Mouse (Mus musculus) neutrophil, adult 83 days (primary cell): ENCODE results near the gene Tedc2. TPM values are rescaled to one million over a fixed set of nuclear protein-coding genes. Genes with fewer than 3 reads are reported as not detected.

ENCODE experiments used
- total RNA-seq, 2 experiments: library from RNA; stranded (reverse); gene quantifications; one replicate each; pipeline ENCODE4 v1.2.4; 2023

Gene Tedc2
- total RNA-seq = 10 to 100 TPM; 10.3 to 11.3 TPM

DNA sequence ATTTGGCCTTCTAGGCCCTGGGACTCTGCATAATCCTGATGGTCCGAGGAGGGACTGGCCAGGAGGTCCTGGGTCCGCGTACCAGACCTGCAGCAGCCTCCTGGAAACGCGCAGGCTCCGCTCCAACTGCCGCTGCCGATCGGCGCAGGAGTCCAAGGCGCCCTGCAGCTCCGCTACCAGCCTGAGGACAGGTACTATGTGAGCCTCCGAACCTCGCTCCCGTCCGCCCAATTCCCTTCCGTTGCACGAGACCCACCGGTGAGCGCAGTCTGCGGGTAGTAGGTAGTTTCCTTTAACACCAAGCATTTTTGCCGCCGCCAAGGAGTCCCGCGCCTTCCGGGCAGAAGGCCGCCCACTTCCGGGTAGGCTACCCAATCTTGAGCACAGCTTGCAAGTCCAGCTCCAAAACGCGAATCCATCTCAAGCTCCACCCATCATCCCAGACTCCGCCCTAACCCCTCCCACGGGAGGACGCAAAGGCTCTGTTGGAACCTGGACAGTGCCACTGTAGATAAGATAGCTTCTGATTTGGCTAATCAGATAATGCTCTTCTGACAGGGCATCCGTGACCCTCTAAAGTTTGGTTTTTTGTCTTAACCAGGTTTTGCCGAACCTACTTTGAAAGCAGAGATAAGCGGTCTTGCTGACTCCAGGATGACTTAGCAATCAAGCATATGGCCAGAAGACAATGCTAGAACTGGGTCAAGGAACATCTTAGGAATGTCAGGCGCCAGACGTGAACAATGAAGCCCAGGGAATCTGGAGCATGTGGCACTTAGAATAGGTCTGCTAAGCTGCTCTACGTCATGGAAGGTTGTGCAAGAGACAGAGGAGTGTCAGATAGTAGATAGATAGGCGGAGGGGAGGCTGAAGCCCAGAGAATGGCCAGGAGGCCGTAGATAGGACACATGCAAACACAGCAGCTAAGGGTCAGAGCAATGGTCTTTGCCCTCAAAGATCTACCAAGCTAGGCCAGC, at the start of gene Tedc2:
Gene Tedc2 (minus strand): TSS at position 417 of the 977 bp plus-strand sequence.

DNA sequence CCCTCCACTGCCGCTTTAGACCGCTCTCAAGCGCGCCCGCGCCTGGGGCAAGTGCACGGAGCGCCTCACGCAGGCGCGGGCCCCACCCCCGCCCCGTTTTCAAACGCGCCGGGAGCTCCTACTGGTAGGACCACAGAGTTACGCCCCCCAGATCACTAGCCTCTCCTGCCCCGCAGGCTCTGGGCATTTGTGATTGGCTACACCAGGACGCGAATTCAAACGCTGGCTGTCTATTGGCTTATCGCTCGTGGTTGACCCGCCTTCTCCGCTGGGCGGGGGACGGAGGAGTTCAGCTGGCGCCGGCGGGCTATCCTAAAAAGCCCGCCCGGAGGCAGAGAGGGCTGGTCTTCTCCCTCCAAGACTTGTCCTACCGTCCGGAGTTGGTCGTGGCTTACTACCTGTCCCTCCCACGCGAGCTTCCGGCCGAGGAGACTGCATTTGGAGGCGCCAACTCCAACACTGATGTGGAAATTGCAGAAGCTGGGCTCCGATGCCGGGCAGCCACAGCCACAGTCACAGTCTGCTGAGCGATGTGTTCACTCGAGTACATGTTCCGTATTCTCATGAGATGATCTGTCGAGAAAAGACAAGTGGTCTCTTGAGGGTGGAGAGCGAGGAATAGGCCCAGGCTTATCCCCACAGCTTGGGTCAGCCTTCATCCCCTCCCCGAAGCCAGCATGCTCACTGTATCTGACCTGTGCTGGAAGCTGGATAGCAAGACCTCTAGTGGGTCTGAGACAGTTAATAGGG, 30.8 kb upstream of the Tedc2 start, which contains the start of gene Ccnf:
Gene Ccnf (minus strand): TSS at position 165 of the 750 bp plus-strand sequence.

DNA sequence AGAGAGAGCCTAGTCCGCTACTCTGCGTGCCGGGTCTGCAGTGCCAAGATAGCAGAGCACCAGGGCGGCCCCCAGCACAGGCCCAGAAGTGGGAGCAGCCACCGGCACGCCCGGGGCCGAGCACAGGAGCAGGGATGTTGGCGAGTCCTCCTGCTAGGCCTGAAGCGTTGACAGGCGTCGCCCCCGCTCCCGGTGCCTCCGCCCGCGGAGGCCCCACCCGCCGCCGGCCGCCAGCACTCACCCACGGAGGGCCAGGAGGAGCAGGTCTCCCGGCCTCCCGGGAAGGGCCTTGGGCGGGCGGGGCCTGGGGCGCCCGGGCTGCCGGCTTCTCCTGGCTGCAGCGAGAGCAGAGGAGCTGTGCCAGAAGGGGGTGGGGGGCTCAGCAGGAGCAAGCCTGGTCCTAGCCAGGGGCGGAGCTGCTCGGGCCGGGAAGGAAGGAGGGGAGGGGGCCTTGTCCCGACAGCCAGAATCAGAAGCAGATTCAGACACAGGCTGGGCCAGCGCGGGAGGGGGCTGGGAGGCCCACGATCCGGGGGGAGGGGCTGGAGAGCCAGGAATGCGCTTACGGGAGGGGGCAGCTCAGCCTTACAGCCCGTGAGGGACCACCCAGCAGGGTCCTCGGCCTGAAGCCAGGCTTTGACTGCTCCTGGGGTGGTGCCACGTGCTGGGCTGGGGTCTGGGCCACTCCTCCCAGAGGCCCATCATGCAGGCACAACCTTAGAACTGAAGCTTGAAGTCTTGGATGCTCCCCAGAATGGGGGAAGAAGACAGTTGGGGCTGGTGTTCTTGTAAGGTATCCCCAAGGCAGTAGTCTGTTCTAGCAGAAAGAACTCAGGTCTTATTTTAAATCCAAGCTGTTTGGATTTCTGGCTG, 11.4 kb downstream of the Tedc2 start, which contains the start of gene Ntn3:
Gene Ntn3 (minus strand): TSS at position 489 of the 873 bp plus-strand sequence.

DNA sequence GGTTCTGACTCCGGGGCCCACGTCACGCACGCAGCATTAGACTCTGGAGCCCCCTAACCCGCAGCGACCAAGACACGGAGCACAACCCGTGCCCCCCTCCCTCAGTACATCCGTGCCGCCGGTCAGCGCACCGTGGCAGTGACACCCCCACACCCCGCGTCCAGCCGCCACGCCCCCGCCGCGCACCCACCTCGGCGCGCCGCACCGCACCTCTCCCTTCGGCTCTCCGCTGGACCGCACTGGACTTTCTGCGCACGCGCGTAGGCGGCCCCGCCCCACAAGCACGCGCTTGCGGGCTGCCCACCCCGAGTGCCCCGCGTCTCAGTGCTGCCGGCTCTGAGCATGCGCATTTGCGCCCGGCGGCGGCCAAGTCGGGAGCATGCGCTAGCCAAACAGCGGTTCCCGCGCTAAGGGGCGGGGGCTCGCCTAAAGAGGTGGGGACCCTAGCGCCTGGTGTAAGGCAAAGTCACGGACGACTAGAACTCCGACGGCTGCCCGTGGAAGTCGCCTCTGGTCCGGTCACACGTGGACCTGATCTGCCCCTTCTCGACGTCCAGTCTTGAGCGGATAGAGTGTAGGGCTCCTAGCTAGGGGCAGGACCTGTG, 15.3 kb downstream of the Tedc2 start, which contains the start of gene Tbc1d24:
Gene Tbc1d24 (minus strand): TSS at position 279 of the 605 bp plus-strand sequence.

DNA sequence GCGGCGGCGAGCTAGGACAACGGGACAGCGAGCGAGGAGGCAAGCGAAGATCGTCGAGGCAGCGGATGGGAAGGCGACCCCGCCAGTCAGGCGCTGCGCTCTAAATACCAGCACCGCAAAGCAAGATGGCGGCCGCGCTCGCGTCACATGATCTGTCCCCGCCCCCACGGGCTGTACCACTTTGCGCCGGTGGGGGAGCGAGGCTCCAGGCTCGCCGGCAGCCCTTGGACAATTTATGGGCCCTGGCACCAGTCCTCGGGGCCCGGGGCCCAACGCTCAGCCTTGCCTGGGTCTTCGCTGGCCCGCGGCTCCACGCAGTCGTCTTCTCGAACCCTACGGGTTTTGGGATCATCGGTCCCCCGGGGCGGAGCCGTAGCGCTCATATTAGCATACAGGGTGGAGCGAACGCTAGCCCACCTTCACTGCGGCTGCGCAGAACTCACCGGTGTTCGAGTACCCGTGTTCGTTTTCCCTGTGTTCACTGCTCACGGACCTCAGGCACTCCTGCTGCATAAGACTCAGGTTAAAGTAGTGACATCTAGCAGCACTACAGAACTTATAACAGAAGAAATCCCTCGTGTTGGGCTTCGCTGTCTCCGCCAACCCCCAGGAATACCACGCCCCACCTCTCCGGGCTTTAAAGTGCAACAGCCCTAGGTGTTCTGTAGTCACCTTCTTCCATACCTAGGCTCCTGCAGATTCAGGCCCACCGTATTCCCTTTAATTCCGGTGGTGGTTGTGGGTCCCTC, 51.2 kb downstream of the Tedc2 start, which contains the start of gene Atp6v0c:
Gene Atp6v0c (minus strand): TSS at position 386 of the 749 bp plus-strand sequence.

Other genes starting within 250 kb of the Tedc2 start
- not detected for gene Prss30, start 240.3 kb downstream of the Tedc2 start, total RNA-seq
- gene Prss22, start 222.8 kb downstream of the Tedc2 start, total RNA-seq = not detected
- gene Prss27, start 182.7 kb downstream of the Tedc2 start, total RNA-seq = not detected
- 10 to 100 TPM; 13.1 to 16.4 TPM for gene Kctd5, start 147.4 kb downstream of the Tedc2 start, total RNA-seq
- 10 to 100 TPM; 59.9 to 66.7 TPM for gene Pdpk1, start 69.9 kb downstream of the Tedc2 start, total RNA-seq
- gene Amdhd2, start 57.1 kb downstream of the Tedc2 start, total RNA-seq = 10 to 100 TPM; 64.5 to 68.7 TPM
- gene Atp6v0c, start 51.1 kb downstream of the Tedc2 start, total RNA-seq = 100 to 1,000 TPM; 397 to 402 TPM
- gene Tbc1d24, start 15.3 kb downstream of the Tedc2 start, total RNA-seq = 10 to 100 TPM; 16.7 to 18.3 TPM
- gene Ntn3, start 11.3 kb downstream of the Tedc2 start, total RNA-seq = under 1 TPM; 0.37 to 0.40 TPM
- gene Ccnf, start 30.6 kb upstream of the Tedc2 start, total RNA-seq = 10 to 100 TPM; 57.0 to 58.7 TPM
- gene Abca17, start 130.2 kb upstream of the Tedc2 start, total RNA-seq = under 1 TPM in 1 of 2 experiments, not detected in 1; 0.31 TPM
- gene Abca3, start 131.1 kb upstream of the Tedc2 start, total RNA-seq = 10 to 100 TPM; 42.7 to 46.0 TPM
- 10 to 100 TPM; 65.6 to 72.3 TPM for gene Rnps1, start 193.7 kb upstream of the Tedc2 start, total RNA-seq
- 10 to 100 TPM; 11.3 to 16.4 TPM for gene Eci1, start 205.8 kb upstream of the Tedc2 start, total RNA-seq
- 1 to 10 TPM; 2.8 to 3.4 TPM for gene Dnase1l2, start 222.3 kb upstream of the Tedc2 start, total RNA-seq
- 10 to 100 TPM; 35.8 to 38.2 TPM for gene E4f1, start 249.5 kb upstream of the Tedc2 start, total RNA-seq
- 10 to 100 TPM; 29.7 to 33.2 TPM for gene Pgp, start 249.5 kb upstream of the Tedc2 start, total RNA-seq